Mouse (Mus musculus): ENCODE measurements around the gene Arid1b. TPM values are rescaled to one million over a fixed set of nuclear protein-coding genes. Genes with fewer than 3 reads are reported as not detected.

Arid1b gene
- polyA plus RNA-seq, 1 experiment from 2014 or later: 16.1 TPM

DNA sequence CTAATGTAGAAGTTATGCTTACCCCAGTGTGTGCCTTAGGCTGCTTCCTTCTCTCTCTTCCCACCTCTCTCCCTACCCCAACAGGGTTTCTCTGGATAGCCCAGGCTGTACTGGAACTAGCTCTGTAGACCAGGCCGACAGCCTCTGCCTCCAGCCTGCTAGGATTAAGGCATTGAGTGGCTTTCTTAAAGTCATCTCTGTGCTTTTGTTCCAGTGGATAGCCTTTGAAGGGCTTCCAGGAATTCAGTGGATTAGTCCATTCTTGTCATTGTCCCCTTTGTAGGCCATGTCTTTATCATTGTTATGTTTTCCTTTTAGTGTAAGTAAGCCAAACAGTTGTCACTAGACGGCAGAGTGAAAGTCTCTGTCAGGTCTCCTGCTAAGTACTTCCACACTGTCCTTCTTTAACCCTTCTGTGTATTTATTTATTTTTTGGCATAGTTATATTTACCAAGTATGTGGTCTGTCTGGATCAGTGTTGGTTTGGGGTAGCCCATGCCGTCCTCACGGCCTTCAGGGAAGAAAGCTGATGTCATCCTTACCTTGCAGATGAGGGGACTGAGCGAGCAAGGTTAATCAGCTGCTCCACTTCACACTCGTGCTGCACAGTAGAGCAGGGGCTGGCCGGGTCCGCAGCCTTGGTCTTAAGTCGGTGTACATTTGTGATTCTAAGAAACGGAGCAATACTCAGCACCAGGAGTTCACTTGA, 58.1 kb downstream of the Arid1b start:
- 62% methylated on average over 10 of the region's 10 CpGs for WGBS
- Histone ChIP-seq H3K9ac (no peak overlapping the region), H3K4me2 (no peak overlapping the region), H3K4me3 (no peak overlapping the region), H3K27ac (no peak overlapping the region; the same call in 1 of the 2 replicates), H3K36me3 (no peaks in the 10 kb centered on the region), H3K4me1 (replicated peaks) (peaks cover 68% of the 10 kb centered on the region), H3K9me3 (no peaks in the 10 kb centered on the region), H3K27me3 (no peaks in the 10 kb centered on the region)
- ATAC-seq (ENCODE audit: low FRiP score): no peak

- 79% methylated on average over 4 of the region's 4 CpGs for WGBS
Measured at GRCm38 (mm10) chr17:5052800-5053179, 58.7 kb downstream of the Arid1b start.

DNA sequence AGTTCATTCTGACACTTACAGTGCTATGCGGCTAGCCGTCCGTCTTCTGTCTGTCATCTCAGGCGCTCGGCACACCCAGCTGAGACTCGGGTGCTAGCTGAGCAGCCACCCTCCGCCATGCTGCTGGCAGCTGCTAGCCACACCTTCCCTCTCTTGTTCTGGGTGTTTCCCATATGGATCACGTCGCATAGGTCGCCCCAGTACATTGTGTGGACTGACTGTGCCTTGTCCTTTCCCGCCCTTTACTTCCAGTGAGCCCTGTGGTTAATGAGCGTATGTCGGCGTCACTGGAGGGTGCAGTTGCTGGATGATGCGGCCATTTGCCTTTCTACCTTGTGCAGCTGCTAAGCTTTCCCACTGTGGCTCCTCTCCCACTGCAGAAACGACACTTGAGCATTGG, 59.1 kb downstream of the Arid1b start:
- WGBS: 58% methylated on average over 16 of the region's 16 CpGs
- Histone ChIP-seq H3K4me1 (replicated peaks) (peaks cover 78% of the 10 kb centered on the region), H3K4me3 (no peak overlapping the region), H3K27ac (peak overlapping the region; percentile 52), H3K4me2 (no peak overlapping the region), H3K27me3 (no peaks in the 10 kb centered on the region), H3K9me3 (no peaks in the 10 kb centered on the region), H3K36me3 (no peaks in the 10 kb centered on the region), H3K9ac (peak overlapping the region; percentile 19; the same call in 1 of the 2 replicates)
- ATAC-seq (ENCODE audit: low FRiP score): no peak

More at GRCm38 (mm10) chr17:5052800-5053179, 58.7 kb downstream of the Arid1b start:
- no peak for ATAC-seq (ENCODE audit: low FRiP score)
- Histone ChIP-seq H3K9me3 (no peaks in the 10 kb centered on the region), H3K9ac (no peak overlapping the region), H3K27ac (peak overlapping the region; percentile 52), H3K4me2 (no peak overlapping the region), H3K4me3 (no peak overlapping the region), H3K27me3 (no peaks in the 10 kb centered on the region), H3K4me1 (replicated peaks) (peaks cover 74% of the 10 kb centered on the region), H3K36me3 (no peaks in the 10 kb centered on the region)

- Histone ChIP-seq H3K4me2 (no peak overlapping the region), H3K36me3 (no peaks in the 10 kb centered on the region), H3K9ac (no peak overlapping the region), H3K27me3 (no peaks in the 10 kb centered on the region), H3K4me1 (replicated peaks) (peaks cover 92% of the 10 kb centered on the region), H3K4me3 (no peak overlapping the region), H3K27ac (no peak overlapping the region), H3K9me3 (no peaks in the 10 kb centered on the region)
- ATAC-seq (ENCODE audit: low FRiP score): no peak
- 80% methylated on average over 6 of the region's 6 CpGs for WGBS
Measured at GRCm38 (mm10) chr17:5055412-5055811, 61.3 kb downstream of the Arid1b start.

DNA sequence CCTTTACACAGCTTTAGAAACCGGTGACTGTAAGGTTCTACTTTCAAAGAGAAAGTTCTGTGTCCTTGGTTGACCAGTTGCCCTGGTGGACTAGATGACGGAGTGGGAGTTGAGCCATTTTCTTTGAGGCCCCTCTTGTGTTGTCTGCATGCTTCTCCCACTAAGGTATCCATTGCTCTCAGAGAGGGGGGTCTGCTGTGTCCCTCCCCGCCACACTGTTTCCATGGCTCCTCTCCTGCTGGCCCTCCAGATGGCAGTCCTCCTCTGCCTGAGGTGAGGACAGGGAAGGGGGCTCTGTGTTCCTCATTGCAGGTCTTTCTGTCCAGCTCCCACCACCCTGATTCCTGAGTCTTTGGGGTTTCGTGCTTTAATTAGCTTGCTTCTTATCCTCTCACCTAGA, 62.5 kb downstream of the Arid1b start:
- Histone ChIP-seq H3K4me1 (replicated peaks) (peaks cover 90% of the 10 kb centered on the region), H3K27ac (no peak overlapping the region), H3K4me3 (no peak overlapping the region)

DNA sequence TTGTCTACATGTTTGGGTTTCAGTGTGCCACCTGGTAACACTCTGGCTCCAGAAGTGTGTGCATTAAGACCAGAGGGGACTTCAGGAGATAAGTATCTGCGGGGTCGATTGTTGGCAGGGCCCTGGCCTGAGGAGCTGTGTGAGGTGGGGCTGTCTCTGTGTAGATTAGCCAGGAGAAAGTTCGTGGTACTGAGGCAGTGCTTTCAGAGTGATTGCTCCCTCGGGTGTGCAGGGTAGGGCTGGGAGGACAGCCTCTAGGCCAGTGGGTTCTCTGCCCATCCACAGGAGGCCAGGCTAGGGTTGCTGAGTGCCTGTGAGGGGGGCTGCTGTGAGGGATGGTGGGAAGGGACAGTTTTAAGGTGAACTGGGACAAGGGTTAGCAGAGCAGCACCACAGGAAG, 63.2 kb downstream of the Arid1b start:
- Histone ChIP-seq H3K36me3 (no peaks in the 10 kb centered on the region), H3K4me1 (replicated peaks) (peaks cover 87% of the 10 kb centered on the region), H3K27ac (peak overlapping the region; percentile 19), H3K9ac (no peak overlapping the region), H3K4me3 (no peak overlapping the region), H3K4me2 (no peak overlapping the region), H3K9me3 (no peaks in the 10 kb centered on the region), H3K27me3 (no peaks in the 10 kb centered on the region)
- 21% methylated on average over 4 of the region's 4 CpGs for WGBS
- ATAC-seq (ENCODE audit: low FRiP score): no peak

More for the DNA sequence above, 62.5 kb downstream of the Arid1b start:
- no peak for ATAC-seq (ENCODE audit: low FRiP score)
- WGBS: 62% methylated on average over 4 of the region's 4 CpGs
- no peaks in the 10 kb centered on the region for H3K36me3 ChIP-seq
- H3K4me2 ChIP-seq: no peak overlapping the region
- no peak overlapping the region for H3K9ac ChIP-seq
- no peaks in the 10 kb centered on the region for H3K27me3 ChIP-seq
- no peaks in the 10 kb centered on the region for H3K9me3 ChIP-seq

GRCm38 (mm10) chr17:5057944-5058720, 64.0 kb downstream of the Arid1b start:
- peak; percentile 71 for ATAC-seq (ENCODE audit: low FRiP score)
- 2% methylated on average over 10 of the region's 10 CpGs for WGBS
- Histone ChIP-seq H3K4me2 (peak overlapping the region; percentile 25), H3K9me3 (no peaks in the 10 kb centered on the region), H3K36me3 (no peaks in the 10 kb centered on the region), H3K4me1 (replicated peaks) (peaks cover 79% of the 10 kb centered on the region), H3K27ac (peak overlapping the region; percentile 83), H3K4me3 (no peak overlapping the region), H3K27me3 (no peaks in the 10 kb centered on the region), H3K9ac (peak overlapping the region; percentile 44; the same call in 1 of the 2 replicates)

GRCm38 (mm10) chr17:5059092-5059601, 65.0 kb downstream of the Arid1b start:
- Histone ChIP-seq H3K27me3 (no peaks in the 10 kb centered on the region), H3K4me2 (no peak overlapping the region), H3K27ac (peak overlapping the region; percentile 44), H3K4me1 (replicated peaks) (peaks cover 76% of the 10 kb centered on the region), H3K36me3 (no peaks in the 10 kb centered on the region), H3K9ac (0 out of 2 replicates have a peak overlapping the region, but pooled peaks have one; percentile 19), H3K4me3 (no peak overlapping the region), H3K9me3 (no peaks in the 10 kb centered on the region)
- no peak for ATAC-seq (ENCODE audit: low FRiP score)
- WGBS: 40% methylated on average over 9 of the region's 9 CpGs

DNA sequence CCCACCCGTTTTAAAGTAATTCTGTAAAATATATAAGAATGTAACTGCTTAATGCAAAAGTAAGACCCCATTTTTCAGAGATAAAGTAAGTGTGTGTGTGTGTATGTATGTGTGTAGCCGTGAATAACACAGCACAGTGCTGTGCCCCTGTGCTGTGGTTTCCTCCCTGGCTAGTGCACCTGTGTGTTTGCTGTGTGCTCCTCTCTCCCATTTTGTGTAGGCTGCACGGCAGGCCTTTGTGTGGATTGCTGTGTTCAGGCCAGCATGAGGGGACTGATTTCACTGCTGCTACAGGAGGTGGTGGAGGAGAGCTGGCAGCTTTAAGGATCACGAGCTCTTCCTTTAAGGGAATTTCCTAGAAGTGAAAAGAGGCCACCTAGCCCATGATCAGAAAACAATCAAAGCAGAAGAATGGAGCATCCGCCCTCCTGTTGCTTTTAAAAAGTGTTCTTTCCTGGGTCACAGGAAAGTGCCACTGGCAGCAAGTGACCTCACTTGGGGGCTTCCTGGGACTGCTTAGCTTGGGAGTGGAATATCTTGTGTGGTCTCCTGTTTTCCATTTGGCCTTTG, 66.5 kb downstream of the Arid1b start:
- Histone ChIP-seq H3K36me3 (no peaks in the 10 kb centered on the region), H3K9ac (no peak overlapping the region), H3K4me2 (no peak overlapping the region), H3K4me1 (replicated peaks) (peaks cover 76% of the 10 kb centered on the region), H3K27me3 (no peaks in the 10 kb centered on the region), H3K4me3 (no peak overlapping the region), H3K9me3 (no peaks in the 10 kb centered on the region), H3K27ac (no peak overlapping the region)
- ATAC-seq (ENCODE audit: low FRiP score): no peak
- WGBS: 53% methylated on average over 5 of the region's 5 CpGs

DNA sequence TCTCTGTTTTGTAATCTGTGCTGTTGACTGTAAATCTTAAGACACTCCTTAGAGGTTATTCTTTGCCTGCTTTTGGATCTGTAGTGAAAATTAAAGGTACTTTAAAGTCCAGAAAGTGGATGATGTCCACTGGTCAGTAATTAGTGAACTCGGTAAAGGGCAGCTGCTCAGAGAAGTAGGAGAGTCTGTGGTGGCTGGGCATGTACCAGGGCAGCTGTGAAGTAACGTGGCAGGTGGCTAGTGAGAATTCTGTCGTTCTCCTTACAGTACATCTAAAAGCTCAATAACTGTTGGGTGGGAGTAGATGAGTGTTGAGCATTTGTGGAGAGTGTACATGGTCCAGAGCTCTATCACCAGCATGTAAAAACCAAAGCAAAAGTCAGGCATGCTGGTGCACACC, 67.1 kb downstream of the Arid1b start:
- 85% methylated on average over 3 of the region's 3 CpGs for WGBS
- no peak for ATAC-seq (ENCODE audit: low FRiP score)

GRCm38 (mm10) chr17:5061593-5061992, 67.5 kb downstream of the Arid1b start:
- no peaks in the 10 kb centered on the region for H3K9me3 ChIP-seq

More for the DNA sequence above, 67.1 kb downstream of the Arid1b start:
- Histone ChIP-seq H3K36me3 (no peaks in the 10 kb centered on the region), H3K4me2 (no peak overlapping the region), H3K27me3 (no peaks in the 10 kb centered on the region), H3K4me1 (replicated peaks) (peaks cover 77% of the 10 kb centered on the region), H3K9me3 (no peaks in the 10 kb centered on the region), H3K27ac (no peak overlapping the region), H3K4me3 (no peak overlapping the region), H3K9ac (no peak overlapping the region)

DNA sequence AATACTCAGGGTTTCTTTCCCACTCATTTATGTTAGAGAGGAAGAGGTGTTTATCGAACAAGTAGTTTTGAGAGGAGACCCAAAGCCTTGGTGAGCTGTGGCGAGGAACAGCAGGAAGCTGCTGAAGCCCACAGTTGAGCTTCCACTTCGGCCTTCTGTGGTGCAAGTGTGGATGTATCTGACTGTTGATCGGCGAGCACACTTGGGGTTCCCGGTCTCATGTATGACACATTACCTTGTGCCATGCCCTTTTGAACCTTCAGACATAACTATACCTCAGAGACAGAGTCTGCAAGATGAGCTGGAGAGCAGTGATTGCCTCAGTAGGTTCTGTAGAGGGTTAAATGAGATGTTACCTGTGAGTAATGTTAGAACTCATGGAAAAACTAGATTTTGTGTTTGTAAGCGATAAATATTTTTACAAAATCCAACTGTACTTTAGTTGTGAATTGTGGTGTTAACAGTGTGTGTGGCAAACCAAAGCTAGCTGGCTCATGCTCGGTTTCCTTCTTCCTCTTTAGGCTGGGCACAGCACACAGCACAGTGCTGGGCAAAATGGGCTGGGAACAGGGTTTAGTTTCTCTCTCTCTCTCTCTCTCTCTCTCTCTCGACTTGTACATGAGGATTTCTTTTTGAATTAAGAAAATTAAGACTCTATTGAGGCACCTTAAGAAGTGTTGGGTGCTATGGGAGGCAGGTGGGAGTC, 69.5 kb downstream of the Arid1b start:
- no peak for ATAC-seq (ENCODE audit: low FRiP score)
- H3K4me1 ChIP-seq (replicated peaks): peaks cover 76% of the 10 kb centered on the region
- no peaks in the 10 kb centered on the region for H3K36me3 ChIP-seq
- no peaks in the 10 kb centered on the region for H3K9me3 ChIP-seq
- no peak overlapping the region for H3K9ac ChIP-seq
- no peak overlapping the region for H3K4me3 ChIP-seq
- 92% methylated on average over 9 of the region's 9 CpGs for WGBS
- no peak overlapping the region for H3K27ac ChIP-seq
- H3K4me2 ChIP-seq: no peak overlapping the region
- no peaks in the 10 kb centered on the region for H3K27me3 ChIP-seq

More at GRCm38 (mm10) chr17:5061593-5061992, 67.5 kb downstream of the Arid1b start:
- no peak for ATAC-seq (ENCODE audit: low FRiP score)
- Histone ChIP-seq H3K36me3 (no peaks in the 10 kb centered on the region), H3K27ac (no peak overlapping the region), H3K4me1 (replicated peaks) (peaks cover 78% of the 10 kb centered on the region), H3K4me2 (no peak overlapping the region), H3K9ac (no peak overlapping the region), H3K27me3 (no peaks in the 10 kb centered on the region), H3K4me3 (no peak overlapping the region)
- WGBS: 72% methylated on average over 5 of the region's 5 CpGs
